Mouse (Mus musculus): ENCODE measurements around the gene Kremen1.

Gene Kremen1

DNA sequence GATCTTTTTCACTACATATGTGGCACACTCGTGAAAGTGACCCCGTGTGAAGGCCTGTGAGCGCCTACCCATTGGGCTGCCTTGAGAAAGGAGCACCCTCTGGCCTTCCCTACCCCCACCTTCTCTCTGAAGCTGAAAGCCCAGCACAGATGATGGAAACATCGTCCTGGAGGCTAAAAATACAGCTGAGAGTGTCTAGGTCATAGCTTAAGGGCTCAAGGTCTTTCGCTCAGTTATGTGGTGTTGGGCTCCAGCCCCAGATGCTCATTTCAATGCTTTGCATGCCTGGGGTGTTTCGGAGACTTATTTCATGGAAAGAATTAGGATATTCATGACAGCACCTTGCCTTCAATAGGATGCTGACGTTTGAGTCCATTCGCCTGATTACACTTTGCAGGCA is 4.4 kb upstream of the Kremen1 start:
- DNase-seq = no peak

GRCm38 (mm10) chr11:5263078-5263730 is 1.8 kb upstream of the Kremen1 start:
- no peak for DNase-seq

DNA sequence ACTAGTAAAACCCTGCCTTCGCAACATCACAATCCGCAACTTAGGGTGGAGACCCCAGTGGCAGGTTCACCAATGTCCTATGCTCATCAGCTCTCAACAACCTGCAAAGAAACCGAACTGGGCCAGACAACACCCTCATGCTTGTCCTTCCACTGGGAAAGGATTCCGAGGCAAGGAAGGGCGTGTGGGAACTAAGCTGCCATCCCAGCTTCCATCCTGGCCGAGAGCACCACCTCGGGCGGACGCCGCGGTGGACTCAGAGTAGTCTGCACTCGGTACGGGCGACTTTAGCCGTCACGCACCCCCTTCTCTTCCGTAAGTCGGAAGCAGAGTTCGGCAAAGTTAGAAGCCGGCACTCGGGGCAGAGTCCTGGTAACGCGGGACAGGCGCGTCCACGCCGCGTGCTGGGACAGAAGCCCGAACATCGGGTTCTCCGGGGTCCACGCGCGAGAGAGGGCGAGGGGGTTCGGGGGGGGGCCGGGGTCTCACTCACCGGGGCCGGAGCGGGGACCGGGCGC is 357 bp downstream of the Kremen1 start:
- DNase-seq = peak; percentile 54

DNA sequence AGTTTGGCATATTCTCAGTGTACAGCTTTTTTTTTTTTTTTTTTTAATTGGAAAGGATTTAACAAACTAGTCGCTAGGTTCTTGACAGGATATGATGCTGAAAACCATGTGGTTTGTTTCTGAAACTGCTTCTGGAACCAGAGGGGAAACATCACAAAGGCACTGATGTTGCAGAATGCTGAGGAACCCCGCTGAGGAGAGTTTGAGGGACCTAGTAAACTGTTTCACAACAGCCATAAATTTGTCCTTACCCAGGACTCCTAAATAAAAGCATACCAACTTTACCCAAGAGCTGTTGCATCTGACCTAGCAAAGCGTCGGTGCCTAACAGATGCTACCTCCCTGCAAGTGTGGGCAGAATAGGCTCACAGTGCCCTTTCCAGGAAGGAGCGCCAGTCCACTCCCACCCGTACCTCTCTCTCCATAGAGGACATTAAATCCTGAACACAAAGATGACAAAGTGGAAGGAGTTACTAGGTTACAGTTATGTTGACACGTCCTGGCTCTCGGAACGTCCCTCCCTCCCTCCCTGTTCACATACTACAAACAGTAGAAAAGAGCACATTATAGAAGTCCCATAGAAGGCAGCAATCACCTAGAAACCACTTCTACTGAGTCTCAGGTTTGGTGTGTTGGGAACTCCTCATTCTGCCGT is 1.3 kb downstream of the Kremen1 start:
- DNase-seq = no peak

DNA sequence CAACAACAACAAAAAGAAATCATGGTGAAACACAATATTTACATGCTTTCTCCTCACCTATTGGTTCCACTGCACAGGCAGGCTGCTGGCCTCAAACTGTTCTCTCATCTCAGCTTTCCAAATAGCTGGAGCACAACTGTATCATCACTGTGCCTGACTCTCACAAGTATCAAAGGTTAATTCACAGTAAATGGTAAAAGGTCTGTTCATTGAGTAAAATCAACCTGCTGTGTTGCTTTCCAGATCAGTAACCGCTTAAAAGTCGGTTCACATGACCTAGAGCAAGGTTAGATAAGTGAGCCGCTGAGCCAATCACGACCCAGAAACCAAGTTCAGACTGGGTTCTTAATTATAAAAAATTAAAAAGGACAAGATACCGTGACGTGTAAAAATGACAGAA is 3.3 kb downstream of the Kremen1 start:
- DNase-seq = no peak

DNA sequence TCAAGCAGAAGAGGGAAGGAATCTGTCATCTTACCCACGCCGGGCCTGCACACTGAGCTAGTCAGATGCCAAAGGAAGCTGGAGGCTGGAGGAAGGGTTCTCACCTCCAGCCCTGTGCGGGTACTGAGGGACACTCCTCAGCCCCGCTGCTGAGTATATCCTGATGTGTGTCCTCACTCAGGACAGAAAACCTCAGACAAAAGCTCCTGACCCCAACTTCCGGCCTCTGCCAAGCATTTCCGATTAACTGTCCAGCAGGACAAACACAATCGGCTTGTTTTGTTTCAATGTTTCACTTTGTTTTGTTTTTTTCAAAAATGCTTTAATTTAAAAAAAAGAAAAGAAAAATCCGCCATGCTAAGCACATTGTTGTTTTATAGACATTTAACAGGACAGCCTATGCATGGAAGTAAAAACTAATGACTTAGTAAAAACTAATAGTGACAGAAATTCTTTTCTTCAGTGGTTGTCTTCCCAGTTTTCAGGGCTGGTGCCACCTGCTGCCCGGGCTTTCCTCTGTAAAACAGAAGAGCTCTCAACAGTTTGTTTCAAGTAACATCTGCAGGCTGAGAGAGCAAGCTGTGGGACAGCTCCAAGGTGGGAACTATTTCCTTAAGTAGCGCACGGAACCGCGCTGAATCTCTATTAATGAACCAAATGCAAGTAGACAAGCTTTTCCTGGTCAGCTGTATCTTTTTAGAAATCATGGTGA is 4.1 kb downstream of the Kremen1 start:
- peak; percentile 29 for DNase-seq

DNA sequence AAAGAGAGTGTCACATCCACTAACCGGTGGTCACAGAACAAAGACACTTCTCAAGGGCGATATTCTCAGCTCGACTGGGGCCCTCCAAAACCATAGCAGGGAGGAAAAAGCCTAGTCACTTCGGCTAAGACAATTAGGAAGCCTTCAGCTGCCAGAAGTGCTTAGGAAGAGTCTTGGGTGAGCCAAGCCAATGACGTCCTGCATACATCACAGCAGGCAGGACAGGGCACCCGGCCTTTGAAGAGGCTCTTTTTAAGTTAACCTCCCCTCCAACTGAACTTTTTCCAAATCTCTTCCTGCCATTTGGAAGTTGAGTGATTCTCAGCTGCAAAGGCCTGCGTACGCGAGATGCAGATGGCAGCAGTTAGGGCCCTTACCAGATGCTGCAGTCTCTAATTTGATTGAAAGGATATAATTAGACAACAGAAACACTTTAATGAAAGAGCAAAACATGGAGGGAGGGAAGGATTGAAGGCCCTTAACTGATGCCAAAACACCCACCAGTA is 5.8 kb downstream of the Kremen1 start:
- no peak for DNase-seq

DNA sequence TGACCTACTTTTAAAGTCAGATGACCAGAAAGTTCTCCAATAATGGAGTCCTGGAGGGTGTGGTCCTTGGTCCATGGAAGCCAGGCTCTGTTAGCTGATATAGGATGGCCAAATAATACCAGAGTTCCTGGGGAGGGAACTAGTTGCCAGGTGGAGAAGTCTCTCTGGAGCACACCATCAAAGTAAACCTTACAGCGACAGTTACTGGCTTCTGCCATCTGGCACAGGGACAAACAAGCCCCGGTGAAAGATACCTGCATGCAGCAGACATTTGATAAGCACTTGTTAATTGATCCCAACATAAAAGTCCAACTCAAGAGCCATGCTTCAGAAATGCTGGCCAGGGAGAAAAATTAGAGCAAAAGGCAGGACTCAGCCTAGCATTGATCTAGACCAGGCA is 7.3 kb downstream of the Kremen1 start:
- no peak for DNase-seq

DNA sequence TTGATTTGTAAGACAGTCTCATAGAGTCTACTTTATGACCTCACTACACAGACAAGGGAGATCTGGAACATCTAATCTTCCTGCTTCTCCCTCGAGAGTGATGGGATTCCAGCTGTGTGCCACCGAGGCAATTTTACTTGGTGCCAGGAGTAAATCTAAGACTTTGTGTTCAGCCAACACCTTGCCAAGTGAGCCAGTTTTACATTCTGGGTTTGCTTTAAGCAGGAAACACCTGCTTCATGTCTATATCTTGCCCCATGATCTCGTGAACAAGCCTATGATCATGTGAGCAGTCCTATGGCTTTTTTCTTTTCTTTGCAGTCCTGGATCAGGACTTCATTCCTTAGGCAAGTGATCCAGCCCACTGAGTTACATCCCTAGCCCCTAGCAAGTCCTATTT is 7.8 kb downstream of the Kremen1 start:
- DNase-seq = no peak

DNA sequence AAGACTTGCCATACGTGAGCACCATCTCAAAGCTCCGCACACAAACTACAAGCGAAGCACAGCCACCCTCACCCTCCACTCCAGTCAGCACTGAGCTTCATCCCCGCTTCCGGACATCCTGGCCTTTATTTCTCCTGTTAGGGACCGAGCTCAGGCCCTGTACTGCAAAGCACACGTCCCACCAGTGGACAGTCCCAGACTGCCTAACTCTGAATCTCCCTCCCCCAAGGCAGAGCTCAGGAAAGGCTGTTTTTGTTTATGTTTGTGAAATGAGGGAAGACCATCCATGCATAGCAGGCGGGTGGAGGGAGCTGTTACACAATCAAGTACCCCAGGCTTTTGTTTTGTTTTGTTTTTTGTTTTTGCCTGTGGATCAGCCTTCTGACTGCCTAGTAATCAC is 8.6 kb downstream of the Kremen1 start:
- DNase-seq = no peak

DNA sequence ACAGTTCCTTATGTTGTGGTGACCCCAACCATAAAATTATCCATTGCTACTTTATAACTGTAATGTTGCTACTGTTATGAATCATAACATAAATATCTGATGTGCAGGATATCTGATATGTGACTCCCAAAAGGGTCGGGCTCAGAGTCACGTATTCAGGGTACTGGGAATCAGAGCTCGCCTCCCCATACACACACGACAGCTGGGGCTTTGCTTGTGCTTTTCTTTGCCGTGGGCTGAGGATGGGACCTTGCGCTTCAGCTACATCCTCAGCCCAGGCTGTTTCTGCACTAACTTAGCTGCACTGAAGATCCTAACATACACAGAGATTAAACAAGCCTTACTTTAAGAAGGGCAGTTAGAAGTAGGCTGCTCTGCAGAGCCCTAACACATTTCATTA is 10.2 kb downstream of the Kremen1 start:
- no peak for DNase-seq

GRCm38 (mm10) chr11:5248200-5248599 is 13.2 kb downstream of the Kremen1 start:
- no peak for DNase-seq

GRCm38 (mm10) chr11:5245431-5245830 is 15.9 kb downstream of the Kremen1 start:
- no peak for DNase-seq

- DNase-seq = peak; percentile 17
These were observed 16.6 kb downstream of the Kremen1 start for GRCm38 (mm10) chr11:5244749-5245130.

- DNase-seq = peak; percentile 56
These were observed 17.3 kb downstream of the Kremen1 start for GRCm38 (mm10) chr11:5243812-5244748.

- DNase-seq = no peak
These were observed 18.1 kb downstream of the Kremen1 start for GRCm38 (mm10) chr11:5243208-5243607.

DNA sequence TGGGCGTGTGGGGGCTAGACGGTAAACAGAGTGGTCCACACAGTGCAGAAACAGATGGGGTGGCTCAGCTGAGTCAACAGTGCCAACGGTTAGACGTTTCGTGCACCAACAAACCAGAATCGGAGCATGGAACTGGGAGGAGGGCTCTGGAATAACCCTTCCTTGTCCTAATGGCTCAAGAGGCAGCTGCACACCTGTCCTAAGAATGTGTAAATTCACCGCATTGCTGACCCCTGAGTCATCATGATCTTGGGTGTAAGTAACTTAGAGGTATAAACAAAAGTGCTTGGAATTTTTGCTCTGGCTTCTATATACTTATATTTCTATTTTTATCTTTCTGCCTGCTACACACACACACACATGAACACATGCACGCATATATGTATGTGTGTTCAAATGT is 19.2 kb downstream of the Kremen1 start:
- no peak for DNase-seq

DNA sequence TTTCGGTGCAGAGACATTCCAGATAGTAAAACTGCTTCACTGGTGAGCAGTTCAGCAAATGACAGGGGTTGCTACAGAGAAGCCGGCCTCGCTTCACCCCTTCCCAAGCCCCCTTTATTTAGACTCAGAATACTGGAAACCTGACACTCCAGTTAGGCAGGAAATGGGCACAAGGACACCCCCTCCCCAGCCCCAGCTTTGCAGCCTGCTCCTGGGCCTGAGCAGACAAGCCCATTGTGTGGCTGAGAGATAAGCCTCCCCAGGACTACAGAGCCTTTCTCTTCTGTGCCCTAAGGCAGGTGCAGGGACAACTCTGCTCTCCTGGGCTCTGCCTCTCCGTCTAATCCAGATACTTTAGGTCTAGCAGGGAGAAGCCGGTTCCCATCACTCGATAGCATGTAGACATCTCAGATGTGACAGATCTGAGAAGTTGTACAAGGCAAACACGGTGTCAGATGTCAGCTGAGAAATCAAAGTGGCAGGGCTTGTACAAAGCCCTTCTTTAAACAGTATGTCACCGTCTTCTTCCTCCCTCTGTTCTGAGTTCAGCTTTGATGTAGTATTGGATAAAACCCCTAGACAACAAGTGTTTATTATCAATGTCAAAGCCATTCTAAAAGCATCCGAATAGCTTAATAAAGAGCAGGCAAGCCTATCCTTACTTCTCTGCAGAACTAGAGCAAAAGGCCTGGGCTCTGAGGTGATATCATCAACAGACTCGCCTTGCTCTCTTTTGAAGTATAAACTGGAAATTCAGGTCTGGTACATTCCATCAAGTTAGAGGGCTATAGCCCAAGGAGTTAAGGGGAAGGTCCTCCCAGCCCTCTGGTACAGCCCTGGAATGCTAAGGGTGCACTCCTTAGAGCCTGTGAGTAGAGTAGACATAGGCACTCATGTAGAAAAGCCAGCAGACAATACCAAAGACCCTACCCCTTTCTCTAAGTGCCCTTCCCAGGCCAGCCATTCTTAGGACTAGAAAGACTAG is 21.4 kb downstream of the Kremen1 start:
- peak; percentile 41 for DNase-seq

GRCm38 (mm10) chr11:5219910-5220447 is 41.4 kb downstream of the Kremen1 start:
- DNase-seq = no peak

DNA sequence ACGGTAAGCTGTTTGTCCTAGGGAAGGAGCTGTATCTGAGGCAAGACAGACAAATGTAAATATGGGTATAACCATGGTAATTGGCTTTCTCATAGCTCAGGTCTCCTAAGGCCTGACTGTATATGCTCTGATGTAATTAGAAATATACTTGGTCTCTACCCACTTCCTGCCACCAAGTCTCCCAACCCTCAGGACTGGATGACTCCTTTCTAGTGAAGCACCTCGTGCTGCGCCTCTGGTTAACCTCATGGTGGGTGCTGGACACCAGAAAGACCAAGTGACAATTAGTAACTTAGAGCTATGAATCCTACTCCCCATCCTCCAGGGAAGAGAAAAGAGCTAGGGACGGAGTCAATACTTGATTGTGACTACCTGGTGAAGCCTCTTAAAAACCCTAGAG is 42.0 kb downstream of the Kremen1 start:
- no peak for DNase-seq

Data from lung, postnatal 36 days (tissue).